Mouse (Mus musculus): ENCODE data around the gene Ano2. TPM values are rescaled to one million over a fixed set of nuclear protein-coding genes. Genes with fewer than 3 reads are reported as not detected.

Ano2 gene
- total RNA-seq, 2 experiments from 2014 or later, result not detected

GRCm38 (mm10) chr6:126033693-126034402 lies 343.6 kb downstream of the Ano2 start:
- no peak for DNase-seq (ENCODE audit: low spot score)
- intact Hi-C loops (cut with DNase I), result no loop called here

- intact Hi-C loops (cut with DNase I), result no loop called here
- no peak for DNase-seq (ENCODE audit: low spot score)
These were observed 344.1 kb downstream of the Ano2 start for GRCm38 (mm10) chr6:126034403-126034724.

DNA sequence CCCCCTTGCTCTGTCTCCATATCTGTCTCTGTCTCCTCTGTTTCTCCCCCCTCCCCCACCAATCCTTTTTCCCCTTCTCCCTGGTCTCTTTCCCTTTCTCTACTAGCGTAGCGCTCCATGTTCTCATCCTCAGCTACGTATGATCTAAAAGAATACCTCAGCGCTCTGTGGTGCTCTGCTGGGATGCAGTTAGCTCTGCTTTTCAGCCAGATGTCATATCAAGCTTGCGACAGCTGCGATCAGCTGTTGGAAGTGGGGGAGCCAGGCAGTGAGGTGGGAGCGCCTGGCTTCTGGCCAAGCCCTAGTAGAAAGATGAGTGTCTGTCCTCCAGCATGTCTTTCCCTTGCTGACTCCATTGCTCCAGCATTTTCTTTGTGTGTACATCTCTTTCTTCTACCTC lies 344.5 kb downstream of the Ano2 start:
- intact Hi-C loops (cut with DNase I), result no loop called here
- peak; percentile 26 for DNase-seq (ENCODE audit: low spot score)

DNA sequence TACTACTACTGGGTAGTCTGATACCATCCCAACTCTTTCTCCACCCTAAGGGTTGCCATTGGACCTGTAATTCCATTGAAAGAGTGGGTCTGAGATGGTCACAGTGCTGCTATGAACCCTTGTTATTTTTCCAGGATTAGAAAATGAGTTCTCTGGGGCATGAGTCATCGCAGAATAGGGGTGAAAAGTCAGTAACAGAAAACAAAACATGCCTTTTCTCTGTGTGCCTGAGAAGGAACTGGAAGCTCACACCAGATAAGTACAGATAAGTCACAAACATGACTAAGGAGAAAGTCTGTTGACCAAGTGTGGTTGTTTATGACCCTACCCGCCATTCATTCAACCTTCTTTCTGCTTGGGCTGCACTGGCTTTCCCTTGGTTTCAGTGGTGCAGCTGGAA lies 345.4 kb downstream of the Ano2 start:
- no peak for DNase-seq (ENCODE audit: low spot score)
- intact Hi-C loops (cut with DNase I), result no loop called here

DNA sequence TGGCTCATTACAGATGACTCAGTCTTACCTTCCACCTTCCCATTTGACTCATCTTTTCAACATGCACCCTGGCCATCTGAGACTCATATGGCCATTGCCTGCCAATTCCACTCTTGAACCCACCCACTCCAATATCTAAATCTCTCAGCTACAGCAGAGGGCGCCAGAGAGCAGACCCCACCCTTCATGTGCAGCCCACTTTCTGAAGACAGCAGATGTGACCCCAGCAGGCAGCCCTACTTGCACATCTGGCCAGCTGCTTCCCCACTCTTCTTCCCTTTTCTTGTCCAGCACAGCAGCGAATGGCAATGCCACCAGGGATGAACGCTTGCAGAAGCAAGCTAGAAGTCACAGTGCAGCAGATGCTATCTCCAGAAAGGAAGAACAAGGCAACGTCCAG lies 355.7 kb downstream of the Ano2 start:
- intact Hi-C loops (cut with DNase I), result loop anchor here (5.0 to 10.0 kb wide), 3 partner anchors 94 to 301 kb away; partner anchors contain the start of gene Ntf3
- DNase-seq (ENCODE audit: low spot score), result no peak

- intact Hi-C loops (cut with DNase I), result loop anchor here (5.0 to 10.0 kb wide), 3 partner anchors 96 to 303 kb away; partner anchors contain the start of gene Ntf3
- DNase-seq (ENCODE audit: low spot score), result no peak
These were observed 358.0 kb downstream of the Ano2 start for GRCm38 (mm10) chr6:126048206-126048605.

DNA sequence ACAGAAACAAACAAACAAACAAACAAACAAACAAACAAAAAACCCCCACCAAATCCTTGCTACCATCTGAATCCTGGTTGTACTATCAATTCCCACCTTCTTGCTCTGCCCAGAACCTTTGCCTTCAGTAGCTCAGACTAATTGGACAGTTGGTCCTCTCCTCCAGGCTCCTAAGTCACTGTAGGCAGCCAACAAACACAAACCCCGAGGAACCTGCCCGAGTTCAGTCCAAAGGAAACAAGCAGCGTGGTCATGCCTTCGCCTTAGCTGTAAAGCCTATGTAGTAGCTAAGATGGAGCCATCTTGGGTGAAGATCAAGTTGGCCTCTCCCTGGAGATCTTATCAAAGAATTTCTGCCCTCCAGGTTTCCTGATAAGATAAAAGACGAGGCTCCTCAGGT lies 362.9 kb downstream of the Ano2 start:
- no peak for DNase-seq (ENCODE audit: low spot score)
- intact Hi-C loops (cut with DNase I), result no loop called here

DNA sequence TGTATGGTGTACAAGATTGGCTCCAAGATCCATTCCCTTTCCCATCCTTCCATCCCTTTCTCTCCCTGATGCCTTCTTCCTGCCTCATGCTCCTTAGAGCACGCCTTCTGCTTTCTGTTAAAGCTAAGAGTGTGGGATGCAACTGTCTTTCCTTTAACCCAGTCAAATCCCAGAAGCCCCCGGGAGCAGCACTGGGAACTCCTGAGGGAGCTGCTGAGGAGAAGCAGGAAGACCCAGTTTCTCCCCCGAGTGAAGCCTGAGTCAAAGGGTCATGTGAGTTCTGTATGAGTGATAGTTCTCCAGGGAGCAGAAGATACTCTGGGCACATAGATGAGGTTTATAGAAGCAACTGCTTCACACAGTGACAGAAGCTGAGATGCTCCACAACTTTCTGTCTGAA lies 367.5 kb downstream of the Ano2 start:
- intact Hi-C loops (cut with DNase I), result no loop called here
- DNase-seq (ENCODE audit: low spot score), result peak; percentile 4

GRCm38 (mm10) chr6:126080531-126080930 lies 390.3 kb downstream of the Ano2 start:
- no peak for DNase-seq (ENCODE audit: low spot score)

GRCm38 (mm10) chr6:126086321-126086950 lies 396.2 kb downstream of the Ano2 start:
- intact Hi-C loops (cut with DNase I), result no loop called here
- DNase-seq (ENCODE audit: low spot score), result no peak

More at GRCm38 (mm10) chr6:126080531-126080930, 390.3 kb downstream of the Ano2 start:
- intact Hi-C loops (cut with DNase I), result no loop called here

DNA sequence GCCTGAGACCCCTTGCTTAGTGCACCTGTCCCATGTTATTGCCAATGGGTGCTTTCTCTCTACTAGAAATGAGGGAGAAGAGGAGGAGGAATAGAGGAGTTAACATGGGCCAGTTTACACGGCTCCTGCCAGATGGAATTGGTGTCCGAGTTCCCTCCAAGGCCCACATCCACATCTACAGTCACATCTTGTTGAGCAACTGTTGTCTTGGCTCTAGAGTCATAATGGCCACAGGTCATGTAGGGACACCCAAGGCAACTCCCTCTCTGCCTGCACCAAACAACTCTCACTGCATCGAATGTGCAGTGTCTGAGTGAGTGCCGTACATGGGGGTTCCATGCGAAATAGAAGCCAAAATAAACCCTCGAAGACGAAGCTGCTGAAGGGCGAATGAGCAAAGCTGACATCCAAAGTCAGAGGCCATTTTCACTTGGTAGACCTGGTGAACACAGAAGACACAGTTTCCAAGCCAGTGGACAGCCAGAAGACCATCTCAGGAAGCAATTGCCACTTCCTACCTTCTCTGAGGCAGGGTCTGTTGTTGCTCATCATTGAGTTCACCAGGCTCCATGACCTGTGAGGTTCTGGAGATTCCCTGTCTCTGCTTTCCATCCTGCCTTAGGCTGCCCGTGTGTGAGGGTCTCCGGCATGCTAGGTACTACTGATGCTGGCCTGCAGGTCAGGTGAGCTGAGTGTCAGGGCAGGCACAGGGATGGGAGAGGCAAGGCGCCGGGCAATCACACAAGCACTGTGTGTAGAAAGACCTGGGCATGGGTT lies 398.5 kb downstream of the Ano2 start:
- DNase-seq (ENCODE audit: low spot score), result peak; percentile 18
- intact Hi-C loops (cut with DNase I), result no loop called here

Other genes starting within 250 kb of the Ano2 start
- gene Cd9, start 195.6 kb upstream of the Ano2 start, total RNA-seq (2021), result 10 to 100 TPM; 57.5 to 63.4 TPM
- 100 to 1,000 TPM; 104 to 114 TPM for gene Vwf, start 143.6 kb upstream of the Ano2 start, total RNA-seq (2021)